Mouse (Mus musculus): ENCODE measurements around the gene Mfap1a. TPM values are rescaled to one million over a fixed set of nuclear protein-coding genes. Genes with fewer than 3 reads are reported as not detected.
A peak's percentile ranks its signal among the peaks of the same experiment; 100 is the strongest.

Gene Mfap1a
- total and polyA plus RNA-seq, 2 experiments from 2014 or later: 20.4 to 25.7 TPM

DNA sequence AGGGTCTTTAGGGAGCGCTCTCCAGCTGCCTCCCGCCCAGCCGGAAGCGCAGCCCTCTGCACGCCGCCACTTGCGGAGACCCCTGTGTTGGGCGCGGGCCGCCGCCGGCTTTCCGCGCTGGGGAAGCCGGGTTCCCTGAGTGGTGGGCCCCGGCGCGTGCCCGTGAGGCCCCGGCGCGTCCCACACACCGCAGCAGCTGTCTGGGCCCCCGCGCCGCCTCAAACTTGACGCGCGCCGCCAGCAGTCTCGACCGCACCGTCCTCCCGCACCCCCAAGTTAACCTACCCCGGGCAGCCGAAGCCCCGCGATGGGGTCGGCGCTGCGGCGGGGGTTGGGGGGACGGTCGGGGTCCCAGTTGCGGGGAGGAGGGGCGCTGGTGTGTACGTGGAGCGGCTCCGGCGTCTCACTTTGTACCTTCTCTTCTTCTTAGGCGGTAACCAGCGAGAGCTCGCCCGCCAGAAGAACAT, 56.9 kb downstream of the Mfap1a start:
- 2% methylated on average over 53 of the region's 54 CpGs for WGBS
- ATAC-seq (peak; percentile 70), DNase-seq (no peak)
- Histone ChIP-seq H3K4me2 (ENCODE audit: low read depth) (peak overlapping the region; percentile 81), H3K4me3 (ENCODE audit: low read depth, low read length) (peak overlapping the region; percentile 91), H3K36me3 (ENCODE audit: insufficient read depth) (peaks cover 20% of the 10 kb centered on the region), H3K4me1 (ENCODE audit: insufficient read depth) (peaks cover 5% of the 10 kb centered on the region; the same call in 1 of the 2 replicates), H3K27ac (ENCODE audit: low read depth, low read length) (peak overlapping the region; percentile 97), H3K27me3 (ENCODE audit: insufficient read depth, low read length) (no peaks in the 10 kb centered on the region), H3K9ac (peak overlapping the region; percentile 85), H3K9me3 (ENCODE audit: low read length) (no peaks in the 10 kb centered on the region)
- TF ChIP-seq CTCF (IDR thresholded peaks at IDR 0.05; ENCODE audit: low read depth): no peak

DNA sequence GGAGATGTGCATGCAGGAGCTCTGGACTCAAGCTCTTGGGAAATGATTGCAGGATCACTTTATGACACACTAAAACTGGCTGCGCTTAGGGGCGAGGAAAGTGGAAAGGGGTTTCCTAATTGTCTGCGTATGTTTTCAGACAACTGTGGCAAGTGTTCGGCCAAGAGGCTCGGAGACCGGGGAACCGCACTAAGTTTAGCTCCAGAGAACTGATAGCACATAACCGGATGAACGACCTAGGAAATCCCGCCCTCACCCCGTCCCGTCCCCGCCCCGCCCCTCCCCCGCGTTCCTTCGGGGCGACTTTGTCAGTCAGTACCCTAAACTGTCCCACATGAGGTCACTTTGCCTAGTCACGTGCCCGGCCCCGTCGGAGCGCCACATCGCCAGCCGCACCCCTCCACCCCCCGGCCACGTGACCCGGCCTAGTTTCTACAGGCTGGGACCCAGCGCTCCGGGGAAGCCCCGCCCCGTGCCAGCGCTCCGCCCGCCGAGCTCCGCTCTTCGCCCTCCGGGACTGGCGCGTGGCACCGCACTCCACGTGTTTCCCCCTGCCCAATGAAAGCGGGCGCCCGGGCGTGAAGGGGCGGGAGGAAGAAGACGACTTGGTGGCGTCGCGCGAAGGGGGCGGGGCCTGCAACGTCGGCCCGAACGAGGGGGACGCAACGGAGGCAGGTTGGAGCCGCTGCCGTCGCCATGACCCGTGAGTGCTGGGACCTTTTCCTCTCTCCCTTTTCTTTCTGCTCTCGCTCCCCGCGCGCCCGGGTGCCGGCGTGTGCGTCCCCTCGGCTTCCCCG, 57.5 kb downstream of the Mfap1a start, which contains the start of gene Serf2:
Serf2 (plus strand) TSS at position 457 of the 797 bp plus-strand sequence.
- peak within 1 kb of the TSS; percentile 85 for H3K9ac ChIP-seq
- DNase-seq: peak; percentile 99
- no peak; the same call in 1 of the 2 replicates for TF ChIP-seq CTCF (IDR thresholded peaks at IDR 0.05; ENCODE audit: low read depth)

DNA sequence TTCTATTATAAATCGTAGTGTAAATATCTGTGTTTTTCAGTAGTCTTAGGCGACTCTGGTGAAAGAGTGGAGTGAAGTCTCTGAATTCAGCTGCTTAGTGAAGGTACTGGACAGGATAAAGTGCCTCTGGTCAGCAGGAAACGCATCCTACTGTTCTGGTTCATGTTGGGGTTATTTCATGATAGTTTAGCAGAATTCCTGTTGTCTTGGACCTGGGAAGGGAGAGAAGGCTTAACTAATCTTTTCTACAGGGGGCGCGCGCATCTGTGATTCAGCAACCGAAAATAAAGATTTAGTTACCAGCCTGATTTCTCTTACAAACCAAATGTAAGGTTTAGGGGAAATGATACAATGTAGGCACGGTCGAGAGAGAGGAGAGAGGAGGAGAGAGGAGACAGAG, 58.3 kb downstream of the Mfap1a start:
- H3K9ac ChIP-seq: peak overlapping the region; percentile 28; the same call in 1 of the 2 replicates
- H3K4me3 ChIP-seq (ENCODE audit: low read depth, low read length): peak overlapping the region; percentile 91
- H3K4me2 ChIP-seq (ENCODE audit: low read depth): peak overlapping the region; percentile 81
- H3K36me3 ChIP-seq (ENCODE audit: insufficient read depth): peaks cover 17% of the 10 kb centered on the region
- ATAC-seq (no peak), DNase-seq (peak; percentile 43)
- WGBS: 15% methylated on average over 9 of the region's 9 CpGs
- TF ChIP-seq CTCF (IDR thresholded peaks at IDR 0.05; ENCODE audit: low read depth): peak; percentile 37
- no peaks in the 10 kb centered on the region for H3K9me3 ChIP-seq (ENCODE audit: low read length)
- H3K27ac ChIP-seq (ENCODE audit: low read depth, low read length): peak overlapping the region; percentile 69; the same call in 1 of the 2 replicates
- peaks cover 5% of the 10 kb centered on the region; the same call in 1 of the 2 replicates for H3K4me1 ChIP-seq (ENCODE audit: insufficient read depth)
- H3K27me3 ChIP-seq (ENCODE audit: insufficient read depth, low read length): no peaks in the 10 kb centered on the region

More for the DNA sequence above, 57.5 kb downstream of the Mfap1a start, which contains the start of gene Serf2:
- H3K4me2 ChIP-seq (ENCODE audit: low read depth): peak within 1 kb of the TSS; percentile 81
- H3K36me3 ChIP-seq (ENCODE audit: insufficient read depth): peaks cover 20% of the 10 kb centered on the region
- peak within 1 kb of the TSS; percentile 91 for H3K4me3 ChIP-seq (ENCODE audit: low read depth, low read length)
- peak; percentile 99 for ATAC-seq
- WGBS: 2% methylated on average over 67 of the region's 74 CpGs
- H3K27me3 ChIP-seq (ENCODE audit: insufficient read depth, low read length): no peaks in the 10 kb centered on the region
- no peaks in the 10 kb centered on the region for H3K9me3 ChIP-seq (ENCODE audit: low read length)
- H3K4me1 ChIP-seq (ENCODE audit: insufficient read depth): peaks cover 5% of the 10 kb centered on the region; the same call in 1 of the 2 replicates
- H3K27ac ChIP-seq (ENCODE audit: low read depth, low read length): peak within 1 kb of the TSS; percentile 97

DNA sequence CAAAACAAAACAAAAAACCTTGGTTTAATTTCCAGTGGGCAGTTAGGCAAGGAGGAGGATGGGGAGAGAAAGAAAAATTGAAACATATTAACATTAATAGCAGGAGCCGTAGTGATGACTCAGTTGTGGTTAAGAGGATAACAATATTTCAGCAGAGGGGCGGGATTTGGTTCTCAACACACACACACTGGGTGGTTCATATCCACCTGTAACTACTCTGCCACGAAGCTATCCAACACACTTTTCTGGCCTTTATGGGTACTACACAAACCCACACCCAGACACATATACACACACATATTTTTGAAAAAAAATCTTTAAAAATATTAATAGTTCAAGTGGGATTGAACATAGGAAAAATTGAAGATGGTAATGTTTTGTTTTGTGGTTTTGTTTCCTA, 59.5 kb downstream of the Mfap1a start:
- no peak overlapping the region for H3K9ac ChIP-seq
- ATAC-seq (no peak), DNase-seq (no peak)
- 94% methylated on average over 3 of the region's 3 CpGs for WGBS
- H3K4me3 ChIP-seq (ENCODE audit: low read depth, low read length): no peak overlapping the region
- peaks cover 6% of the 10 kb centered on the region for H3K27me3 ChIP-seq (ENCODE audit: insufficient read depth, low read length)
- H3K4me1 ChIP-seq (ENCODE audit: insufficient read depth): peaks cover 14% of the 10 kb centered on the region
- H3K4me2 ChIP-seq (ENCODE audit: low read depth): no peak overlapping the region
- H3K36me3 ChIP-seq (ENCODE audit: insufficient read depth): peaks cover 7% of the 10 kb centered on the region; the same call in 1 of the 2 replicates
- no peak for TF ChIP-seq CTCF (IDR thresholded peaks at IDR 0.05; ENCODE audit: low read depth)
- no peaks in the 10 kb centered on the region for H3K9me3 ChIP-seq (ENCODE audit: low read length)
- no peak overlapping the region for H3K27ac ChIP-seq (ENCODE audit: low read depth, low read length)

GRCm38 (mm10) chr2:121446506-121446905, 60.0 kb downstream of the Mfap1a start:
- Histone ChIP-seq H3K27me3 (ENCODE audit: insufficient read depth, low read length) (peaks cover 7% of the 10 kb centered on the region), H3K27ac (ENCODE audit: low read depth, low read length) (no peak overlapping the region), H3K4me2 (ENCODE audit: low read depth) (no peak overlapping the region), H3K4me3 (ENCODE audit: low read depth, low read length) (no peak overlapping the region), H3K36me3 (ENCODE audit: insufficient read depth) (peaks cover 5% of the 10 kb centered on the region; the same call in 1 of the 2 replicates), H3K9ac (no peak overlapping the region), H3K4me1 (ENCODE audit: insufficient read depth) (peaks cover 14% of the 10 kb centered on the region), H3K9me3 (ENCODE audit: low read length) (no peaks in the 10 kb centered on the region)
- no peak for TF ChIP-seq CTCF (IDR thresholded peaks at IDR 0.05; ENCODE audit: low read depth)
- 82% methylated on average over 4 of the region's 4 CpGs for WGBS
- DNase-seq (no peak), ATAC-seq (no peak)

DNA sequence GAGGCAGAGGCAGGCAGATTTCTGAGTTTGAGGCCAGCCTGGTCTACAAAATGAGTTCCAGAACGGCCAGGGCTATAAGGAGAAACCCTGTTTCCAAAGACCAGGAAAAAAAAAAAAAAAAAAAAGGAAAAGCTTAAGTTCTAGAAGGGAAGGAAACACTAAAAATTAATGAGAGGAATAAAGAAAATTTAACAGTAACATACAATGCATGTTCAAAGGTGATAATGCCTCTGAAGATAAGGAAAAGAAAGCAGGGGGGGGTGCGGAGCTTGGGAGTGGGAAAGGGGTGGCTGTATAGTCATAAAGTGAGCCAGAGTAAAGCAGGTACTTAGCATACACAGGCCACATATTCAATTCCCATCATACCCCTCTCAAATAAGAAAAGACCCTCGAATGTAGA, 61.3 kb downstream of the Mfap1a start:
- Histone ChIP-seq H3K27me3 (ENCODE audit: insufficient read depth, low read length) (peaks cover 7% of the 10 kb centered on the region), H3K4me3 (ENCODE audit: low read depth, low read length) (no peak overlapping the region), H3K9ac (no peak overlapping the region), H3K4me2 (ENCODE audit: low read depth) (no peak overlapping the region), H3K4me1 (ENCODE audit: insufficient read depth) (peaks cover 10% of the 10 kb centered on the region), H3K9me3 (ENCODE audit: low read length) (no peaks in the 10 kb centered on the region), H3K27ac (ENCODE audit: low read depth, low read length) (no peak overlapping the region), H3K36me3 (ENCODE audit: insufficient read depth) (no peaks in the 10 kb centered on the region)
- no peak for DNase-seq
- no peak for TF ChIP-seq CTCF (IDR thresholded peaks at IDR 0.05; ENCODE audit: low read depth)
- no peak for ATAC-seq
- 88% methylated on average over 3 of the region's 3 CpGs for WGBS

GRCm38 (mm10) chr2:121444178-121444577, 62.3 kb downstream of the Mfap1a start, which contains the start of gene Ell3:
Gene Ell3 (minus strand): TSS chr2:121444278.
- no peak for TF ChIP-seq CTCF (IDR thresholded peaks at IDR 0.05; ENCODE audit: low read depth)
- Histone ChIP-seq H3K27me3 (ENCODE audit: insufficient read depth, low read length) (peaks cover 7% of the 10 kb centered on the region), H3K4me3 (ENCODE audit: low read depth, low read length) (no peak within 1 kb of the TSS), H3K9me3 (ENCODE audit: low read length) (no peaks in the 10 kb centered on the region), H3K27ac (ENCODE audit: low read depth, low read length) (no peak within 1 kb of the TSS), H3K9ac (no peak within 1 kb of the TSS), H3K36me3 (ENCODE audit: insufficient read depth) (peaks cover 7% of the 10 kb centered on the region), H3K4me1 (ENCODE audit: insufficient read depth) (peaks cover 10% of the 10 kb centered on the region), H3K4me2 (ENCODE audit: low read depth) (peak within 1 kb of the TSS; percentile 49; the same call in 1 of the 2 replicates)
- ATAC-seq: no peak
- no peak for DNase-seq
- WGBS: 88% methylated on average over 1 of the region's 1 CpGs

Data from forebrain, postnatal 0 days (tissue).